Mouse (Mus musculus) fat pad, adult 2 months (tissue): ENCODE data around the gene Hfe.
"Not testable (repeated sequence)": the region's sequence is repeated elsewhere in the genome, so short reads cannot be mapped to it uniquely, and the experiment has no call there.

Source experiments
- DNase-seq: peaks from one replicate; pipeline ENCODE4 v3.0.0-alpha.2; 2011; ENCODE audit warnings: low read depth, low spot score; ENCODE audit errors: extremely low read depth

The Hfe gene

GRCm38 (mm10) chr13:23716261-23717042, 5.8 kb upstream of the Hfe start:
- DNase-seq: no peak

DNA sequence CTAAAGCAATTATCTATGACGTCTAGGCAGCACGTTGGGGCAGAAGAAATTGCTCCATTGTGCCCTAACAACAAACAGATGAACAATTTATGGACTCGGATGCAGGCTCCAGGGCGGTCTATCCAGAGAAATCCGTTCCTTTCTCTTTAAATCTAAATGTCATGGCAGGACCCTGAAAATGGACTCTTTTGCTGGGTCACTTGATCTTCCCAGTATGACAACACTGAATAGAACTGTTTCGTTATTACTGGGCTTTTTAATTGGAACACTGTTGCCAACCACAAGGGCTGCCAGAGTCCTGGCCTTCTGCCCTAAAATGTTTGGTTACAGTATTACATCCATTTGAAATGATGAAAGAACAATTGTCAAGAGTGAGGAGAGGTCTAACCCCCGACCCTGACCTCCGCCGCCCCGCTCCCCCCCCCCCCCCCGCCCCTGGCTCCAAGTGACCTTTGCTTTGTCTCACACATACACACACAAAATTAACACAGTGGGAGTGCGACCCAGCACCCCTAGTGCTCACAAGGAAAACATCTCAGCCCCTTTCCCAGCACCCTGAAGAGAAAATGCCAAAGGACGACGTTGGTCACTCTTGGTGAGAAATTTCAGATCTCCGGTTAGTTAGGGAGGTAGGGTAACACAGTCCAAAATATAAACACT, 810 bp downstream of the Hfe start:
- no peak for DNase-seq

DNA sequence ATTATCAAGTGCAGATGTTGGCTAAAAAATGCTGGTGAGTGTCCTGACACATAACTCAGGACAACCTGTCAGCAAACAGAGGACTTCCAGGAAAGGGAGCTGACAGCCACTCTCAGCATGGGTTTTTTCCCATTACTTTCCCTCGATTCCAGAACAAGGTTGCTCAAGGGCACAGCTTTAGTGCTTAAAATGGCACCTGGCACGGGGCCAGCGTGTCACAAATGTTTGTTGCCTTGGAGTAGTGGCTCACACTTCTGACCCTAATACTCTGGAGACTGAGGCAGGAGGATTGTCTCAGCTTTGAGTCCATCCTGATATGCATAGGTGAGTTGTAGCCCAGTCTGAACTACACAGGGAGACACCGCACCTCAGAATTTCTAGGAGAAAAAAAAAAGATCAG, 2.0 kb downstream of the Hfe start:
- DNase-seq: no peak

DNA sequence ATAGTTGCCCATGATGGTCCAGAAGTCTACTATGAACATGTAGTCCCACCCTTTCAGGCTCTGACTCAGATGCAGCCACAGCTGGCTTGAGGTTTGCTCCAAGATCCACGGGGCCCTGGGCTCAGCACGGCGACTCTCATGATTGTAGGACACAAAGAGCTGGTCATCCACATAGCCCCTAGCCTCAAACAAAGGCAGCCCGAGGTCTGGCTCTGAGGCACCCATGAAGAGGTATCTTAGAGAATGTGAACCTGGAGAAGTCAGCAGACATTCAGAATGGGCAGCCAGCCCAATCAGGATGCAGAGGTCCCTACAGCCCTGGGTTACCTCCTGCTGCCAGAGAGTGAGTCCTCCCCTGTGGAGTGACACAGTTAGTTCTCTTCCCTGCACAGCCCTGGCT, 2.6 kb downstream of the Hfe start:
- DNase-seq: no peak

- no peak for DNase-seq
Observed at GRCm38 (mm10) chr13:23706771-23707170, 3.9 kb downstream of the Hfe start.

DNA sequence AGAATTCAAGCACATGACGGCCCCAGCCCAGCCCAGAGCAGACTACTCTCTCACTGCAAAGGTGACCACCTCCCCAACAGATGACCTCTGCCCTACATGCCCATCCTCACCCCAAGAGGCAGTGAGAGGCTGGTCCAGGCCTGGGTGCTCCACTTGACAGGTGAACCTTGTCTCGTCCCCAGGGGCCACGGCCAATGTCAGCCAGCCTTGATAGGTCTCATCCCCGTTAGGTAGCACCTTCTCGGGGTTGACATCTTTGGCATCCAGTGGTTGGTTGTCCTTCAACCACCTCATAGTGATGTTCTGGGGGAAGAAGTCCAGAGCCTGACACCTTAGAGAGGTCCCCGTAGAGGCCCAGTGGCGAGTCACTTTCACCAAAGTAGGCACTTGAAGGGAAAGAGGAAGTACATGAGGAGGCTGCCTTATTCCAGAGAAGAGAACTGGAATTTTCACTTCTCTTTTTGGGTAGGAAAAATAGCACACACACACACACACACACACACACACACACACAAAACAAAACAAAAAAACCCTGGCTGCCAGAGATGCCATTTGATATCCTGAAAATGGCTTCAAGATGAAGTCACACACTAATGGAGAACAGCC, 4.8 kb downstream of the Hfe start:
- no peak for DNase-seq

- not testable (repeated sequence) for DNase-seq
Observed at GRCm38 (mm10) chr13:23702801-23703200, 7.9 kb downstream of the Hfe start.

GRCm38 (mm10) chr13:23702220-23702619, 8.4 kb downstream of the Hfe start:
- no peak for DNase-seq

GRCm38 (mm10) chr13:23700786-23701520, 9.7 kb downstream of the Hfe start:
- DNase-seq: no peak

DNA sequence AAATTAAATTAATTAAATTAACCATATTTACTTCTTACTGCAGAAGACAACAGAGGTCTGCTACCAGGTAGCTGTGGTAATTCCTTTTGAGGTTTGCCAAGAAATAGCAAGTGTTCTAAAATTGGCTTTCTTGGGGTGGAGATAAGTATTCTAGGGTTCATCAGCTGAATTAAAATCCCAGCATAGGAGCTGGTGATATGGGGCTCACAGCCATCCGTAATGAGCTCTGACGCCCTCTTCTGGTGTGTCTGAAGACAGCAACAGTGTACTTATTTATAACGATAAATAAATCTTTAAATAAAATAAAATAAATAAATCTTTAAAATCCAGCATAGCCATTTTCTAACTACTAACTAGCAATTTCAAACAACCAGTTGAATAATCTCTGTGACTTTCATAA, 10.9 kb downstream of the Hfe start:
- no peak for DNase-seq

- no peak for DNase-seq
Observed at GRCm38 (mm10) chr13:23698996-23699395, 11.7 kb downstream of the Hfe start.

GRCm38 (mm10) chr13:23698300-23698693, 12.4 kb downstream of the Hfe start, which contains the start of gene Hist1h4c:
Hist1h4c (minus strand) TSS chr13:23698454.
- peak; percentile 80 for DNase-seq

DNA sequence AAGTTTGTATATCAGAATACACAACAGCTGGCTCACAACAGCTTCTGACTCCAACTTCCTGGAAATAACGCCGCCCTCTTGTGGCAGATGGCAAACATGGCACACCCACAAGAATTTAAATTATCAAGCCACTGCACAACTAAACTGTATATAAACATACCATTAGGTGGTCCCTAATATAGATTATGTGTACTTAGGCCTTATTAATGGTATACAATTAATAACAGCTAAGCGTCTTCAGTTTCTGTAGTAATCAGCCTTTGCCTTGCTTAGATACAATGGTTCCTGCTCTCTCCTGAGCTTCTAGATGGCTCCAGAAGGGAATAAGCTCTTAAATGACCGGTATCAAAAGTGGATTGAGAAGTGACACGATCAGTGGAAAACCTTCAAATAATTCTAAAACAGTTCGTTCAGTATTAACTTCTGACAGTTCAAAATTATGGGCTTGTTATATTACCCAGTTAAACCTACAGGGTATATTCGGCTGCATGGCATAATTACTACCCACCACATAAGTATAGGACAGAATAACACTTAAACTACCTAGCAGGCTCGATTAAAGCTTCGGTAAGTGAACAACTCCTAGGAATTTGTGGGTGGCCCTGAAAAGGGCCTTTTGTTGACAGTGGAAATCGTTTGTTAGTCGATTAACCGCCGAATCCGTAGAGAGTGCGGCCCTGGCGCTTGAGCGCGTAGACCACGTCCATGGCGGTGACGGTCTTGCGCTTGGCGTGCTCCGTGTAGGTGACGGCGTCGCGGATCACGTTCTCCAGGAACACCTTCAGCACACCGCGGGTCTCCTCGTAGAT, 13.0 kb downstream of the Hfe start:
- DNase-seq: no peak

DNA sequence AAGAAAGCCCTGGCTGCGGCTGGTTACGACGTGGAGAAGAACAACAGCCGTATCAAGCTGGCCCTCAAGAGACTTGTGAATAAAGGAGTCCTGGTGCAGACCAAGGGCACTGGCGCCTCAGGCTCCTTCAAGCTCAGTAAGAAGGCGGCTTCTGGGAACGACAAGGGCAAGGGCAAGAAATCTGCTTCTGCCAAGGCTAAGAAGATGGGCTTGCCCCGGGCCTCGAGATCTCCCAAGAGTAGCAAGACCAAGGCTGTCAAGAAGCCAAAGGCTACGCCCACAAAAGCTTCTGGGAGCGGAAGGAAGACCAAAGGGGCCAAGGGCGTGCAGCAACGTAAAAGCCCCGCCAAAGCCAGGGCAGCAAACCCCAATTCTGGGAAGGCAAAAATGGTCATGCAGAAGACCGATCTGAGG, 14.6 kb downstream of the Hfe start:
- DNase-seq: no peak

DNA sequence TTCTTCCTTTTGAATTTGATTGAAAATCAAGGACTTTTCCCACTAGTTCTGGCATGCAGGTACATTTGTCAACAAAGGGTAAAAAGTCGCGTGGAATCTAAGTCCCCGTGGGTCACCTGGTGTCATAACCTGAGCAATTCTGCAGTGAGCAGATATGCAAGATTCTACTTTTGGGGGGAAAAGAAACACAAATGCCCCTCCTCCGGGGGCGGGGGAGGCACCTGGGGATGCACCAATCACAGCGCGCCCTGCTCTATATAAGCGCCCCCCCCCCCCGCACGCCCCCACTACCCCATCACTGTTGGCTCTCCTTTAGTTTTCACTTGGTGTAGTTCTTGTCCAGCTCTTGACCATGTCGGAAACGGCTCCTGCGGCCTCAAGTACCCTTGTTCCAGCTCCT, 15.1 kb downstream of the Hfe start, which contains the start of gene Hist1h1t:
Gene Hist1h1t, plus strand, starts transcription at position 301 of the 400 bp plus-strand sequence.
- no peak for DNase-seq

- DNase-seq: no peak
Observed at GRCm38 (mm10) chr13:23694956-23695355, 15.7 kb downstream of the Hfe start.

DNA sequence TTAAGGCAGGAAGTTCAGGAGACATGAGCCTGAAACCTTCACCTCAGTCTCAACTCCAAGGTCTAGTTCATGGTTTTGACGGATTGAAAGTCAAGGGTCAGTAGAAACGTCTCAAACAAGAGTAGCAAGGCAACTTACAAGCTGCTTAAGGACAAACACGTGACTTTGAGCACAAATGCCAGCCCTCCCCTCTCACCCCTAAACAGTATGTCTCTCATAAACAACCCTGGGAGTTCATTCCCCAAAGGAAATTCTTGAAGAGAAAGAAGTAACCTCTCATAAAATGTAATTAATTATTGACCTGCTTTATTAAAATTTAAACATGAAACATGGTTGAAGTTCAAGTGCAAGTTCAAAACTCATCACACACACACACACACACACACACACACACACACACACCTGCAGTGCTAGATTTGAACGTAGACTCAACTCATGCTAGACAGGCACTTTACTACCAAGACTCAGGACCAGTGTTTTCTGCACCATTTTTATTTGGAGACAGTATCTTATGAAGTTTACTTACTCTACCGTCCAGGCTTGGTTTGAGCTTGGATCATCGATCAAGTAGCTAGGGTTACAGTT, 16.7 kb downstream of the Hfe start:
- DNase-seq: no peak

DNA sequence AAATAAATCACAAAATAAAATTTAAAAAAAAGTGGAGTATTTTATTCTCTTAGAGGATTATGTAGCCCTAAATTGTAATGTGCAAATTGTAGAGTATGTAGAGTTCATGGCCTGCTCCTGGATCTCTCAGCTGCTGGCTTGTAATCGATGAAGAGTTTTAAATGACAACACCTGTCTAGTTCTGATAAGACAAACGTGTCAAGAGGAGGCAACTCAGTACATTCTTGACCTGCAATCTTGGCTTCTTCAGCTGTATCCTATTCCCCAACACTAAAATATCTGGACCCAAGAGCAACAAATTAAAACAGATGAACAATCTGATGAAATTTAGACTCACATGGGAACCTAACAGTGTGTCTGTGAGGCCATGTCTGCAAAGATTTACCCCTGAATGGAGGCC, 21.2 kb downstream of the Hfe start:
- no peak for DNase-seq

GRCm38 (mm10) chr13:23688956-23689355, 21.7 kb downstream of the Hfe start:
- DNase-seq: no peak

DNA sequence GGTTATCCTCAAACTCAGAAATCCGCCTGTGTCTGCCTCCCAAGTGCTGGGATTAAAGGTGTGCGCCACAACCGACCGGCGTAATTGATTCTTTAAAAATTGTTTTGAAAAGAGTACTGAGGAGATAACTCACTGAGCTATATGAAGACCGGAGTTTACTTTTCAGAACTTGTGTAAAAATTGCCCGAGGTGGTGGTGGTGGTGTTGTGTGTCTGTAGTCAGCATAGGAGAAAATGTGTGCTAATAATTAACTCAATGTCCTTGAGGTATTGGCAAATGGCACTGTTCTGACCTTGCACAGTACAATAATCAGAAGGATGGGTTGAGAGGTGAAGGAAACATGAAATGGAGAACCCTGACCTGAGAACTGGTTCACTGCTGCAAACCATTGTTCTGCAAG, 22.7 kb downstream of the Hfe start:
- no peak for DNase-seq
